Mouse (Mus musculus): ENCODE data around the gene St6gal1.

DNA sequence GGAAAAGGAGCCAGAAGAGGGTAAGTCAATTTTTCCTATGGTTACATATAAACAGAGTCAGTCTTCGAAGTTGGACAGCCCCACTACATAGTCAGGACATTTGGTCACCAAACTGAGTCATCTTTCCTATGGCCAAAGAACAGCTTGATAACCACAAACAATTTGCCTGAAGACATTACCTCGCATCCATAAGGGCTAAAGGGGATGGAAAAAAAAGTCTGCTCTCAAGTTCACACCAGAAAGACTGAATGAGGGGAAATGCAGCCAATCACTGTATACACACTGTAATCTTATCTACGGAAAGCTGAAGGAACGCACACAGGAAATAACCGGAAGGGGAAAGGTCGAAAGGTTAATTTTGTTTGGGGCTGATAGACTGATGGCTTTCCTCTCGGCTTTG lies 6.2 kb upstream of the St6gal1 start:
- no peak for TF ChIP-seq CHD2 (IDR thresholded peaks at IDR 0.05; ENCODE audit: low read depth, low read length)
- no peak for TF ChIP-seq ZC3H11A (IDR thresholded peaks at IDR 0.05; ENCODE audit: borderline replicate concordance, low read depth, low read length)
- no peak for TF ChIP-seq HCFC1 (IDR thresholded peaks at IDR 0.05; ENCODE audit: borderline replicate concordance, insufficient read depth, low read length)
